ENCODE assay signal across 19 mouse cellular contexts in the genomic region with DNA sequence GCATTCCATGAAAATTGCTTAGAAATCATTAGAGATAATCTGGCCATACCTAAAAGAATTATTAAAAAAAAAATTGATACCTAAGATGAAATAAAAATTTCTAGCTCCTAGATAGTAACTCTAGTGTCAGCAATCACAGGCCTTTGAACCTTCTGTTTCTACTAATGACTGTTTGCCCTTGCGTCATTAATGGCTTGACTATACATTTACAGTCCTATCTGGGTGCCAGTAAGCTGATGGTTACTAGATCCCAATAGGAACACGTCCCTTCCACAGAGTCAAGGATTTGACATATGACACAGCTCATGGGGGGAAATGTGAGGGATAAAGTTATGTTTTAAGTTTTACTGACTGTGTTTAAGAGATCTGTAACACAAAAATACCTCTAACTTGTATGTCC. TPM values are rescaled to one million over a fixed set of nuclear protein-coding genes. Genes with fewer than 3 reads are reported as not detected.
A peak's percentile ranks its signal among the peaks of the same experiment; 100 is the strongest.
DNase-seq lines count a peak whose midpoint lies in the region; ATAC-seq and TF ChIP-seq lines count a peak whose summit lies in the region.
"Had no signal": no experiment of that assay in that cellular context is flagged by ENCODE, and none has a peak within 500 bp of the region (broad histone marks: within the 10 kb centered on the region; RNA-seq: fewer than 3 reads in every experiment).

No protein-coding gene starts in this region.

- no peak for DNase-seq in urinary bladder, postnatal 36 days (ENCODE audit: low spot score in 2 of 2)
- DNase-seq: adrenal gland, adult 2 months; adrenal gland, adult 8-10 months; adrenal gland, postnatal 10 days; adrenal gland, postnatal 14 days; adrenal gland, postnatal 25 days; adrenal gland, postnatal 36 days; B cell, adult 2 months; cerebellum, adult 11 months; cerebellum, adult 11-12 months; cerebellum, adult 18-20 months had no signal

- H3K4me3 ChIP-seq in intestine, embryonic 16.5 days (ENCODE audit: low read length) = no peak overlapping the region
- H3K4me3 ChIP-seq in intestine, embryonic 15.5 days (replicated peaks) = no peak overlapping the region
- no peak overlapping the region for H3K4me3 ChIP-seq in intestine, postnatal 0 days (ENCODE audit: low read depth, low read length)

- no peak overlapping the region for H3K4me2 ChIP-seq in intestine, embryonic 16.5 days (ENCODE audit: low read depth, low read length)
- no peak overlapping the region for H3K4me2 ChIP-seq in intestine, embryonic 15.5 days (replicated peaks)
- H3K4me2 ChIP-seq in intestine, postnatal 0 days (replicated peaks; ENCODE audit: low read depth) = no peak overlapping the region

- no peaks in the 10 kb centered on the region for H3K9me3 ChIP-seq in intestine, embryonic 16.5 days (ENCODE audit: control insufficient read depth, low read length)
- H3K9me3 ChIP-seq in intestine, embryonic 15.5 days = no peaks in the 10 kb centered on the region
- H3K9me3 ChIP-seq in intestine, postnatal 0 days (ENCODE audit: control insufficient read depth) = no peaks in the 10 kb centered on the region
- H3K9me3 ChIP-seq: G1E had no signal

- peak; percentile 58 for ATAC-seq in intestine, embryonic 16.5 days
- ATAC-seq in intestine, embryonic 15.5 days = no peak
- ATAC-seq in intestine, postnatal 0 days = peak; percentile 51; the same call in 1 of the 2 replicates
- ATAC-seq: activated CD4-positive, CD25-positive, alpha-beta regulatory T cell, adult 4 months; CD4-positive, CD25-positive, alpha-beta regulatory T cell, adult 4 months; Patski had no signal

- WGBS in intestine, embryonic 16.5 days = 63% methylated on average over 2 of the region's 2 CpGs
- WGBS in intestine, embryonic 15.5 days = 64% methylated on average over 2 of the region's 2 CpGs
- 47% methylated on average over 2 of the region's 2 CpGs for WGBS in intestine, postnatal 0 days

- no peak for TF ChIP-seq CTCF in intestine, postnatal 0 days (IDR thresholded peaks at IDR 0.05; ENCODE audit: low read depth)

- H3K4me1 ChIP-seq in intestine, embryonic 16.5 days (ENCODE audit: control insufficient read depth, insufficient read depth, low read length) = no peaks in the 10 kb centered on the region
- no peaks in the 10 kb centered on the region for H3K4me1 ChIP-seq in intestine, embryonic 15.5 days (replicated peaks)
- H3K4me1 ChIP-seq in intestine, postnatal 0 days (replicated peaks; ENCODE audit: control insufficient read depth, insufficient read depth, low read length) = no peaks in the 10 kb centered on the region

- H3K27ac ChIP-seq in intestine, embryonic 16.5 days (ENCODE audit: low read length) = no peak overlapping the region
- H3K27ac ChIP-seq in intestine, embryonic 15.5 days = no peak overlapping the region
- no peak overlapping the region for H3K27ac ChIP-seq in intestine, postnatal 0 days (ENCODE audit: low read depth, low read length)

- H3K36me3 ChIP-seq in intestine, embryonic 16.5 days (ENCODE audit: control insufficient read depth, insufficient read depth, low read length) = no peaks in the 10 kb centered on the region
- no peaks in the 10 kb centered on the region for H3K36me3 ChIP-seq in intestine, embryonic 15.5 days
- no peaks in the 10 kb centered on the region for H3K36me3 ChIP-seq in intestine, postnatal 0 days (ENCODE audit: control insufficient read depth, insufficient read depth)
- H3K36me3 ChIP-seq: G1E had no signal

- no peaks in the 10 kb centered on the region for H3K27me3 ChIP-seq in intestine, embryonic 16.5 days (replicated peaks; ENCODE audit: control insufficient read depth, insufficient read depth, low read length)
- H3K27me3 ChIP-seq in intestine, embryonic 15.5 days (replicated peaks) = no peaks in the 10 kb centered on the region
- H3K27me3 ChIP-seq in intestine, postnatal 0 days (replicated peaks; ENCODE audit: control insufficient read depth, insufficient read depth, low read length) = no peaks in the 10 kb centered on the region
- H3K27me3 ChIP-seq: CH12.LX had no signal

- no peak overlapping the region for H3K9ac ChIP-seq in intestine, embryonic 16.5 days (ENCODE audit: low read depth, low read length)
- no peak overlapping the region for H3K9ac ChIP-seq in intestine, embryonic 15.5 days
- no peak overlapping the region for H3K9ac ChIP-seq in intestine, postnatal 0 days (ENCODE audit: low read depth, low read length)

RNA-seq across cellular contexts. Expression of a gene that starts 9.0 kb away (rescaled TPM):
- 86.5 and 94.8 TPM in 2 replicates for polyA plus RNA-seq in intestine, embryonic 16.5 days (2015; fragmentation: Nextera tagmentation; extraction: Ambion mirVana)
- polyA plus RNA-seq in intestine, embryonic 15.5 days (2015; fragmentation: Nextera tagmentation; extraction: Ambion mirVana) = 90.0 and 95.1 TPM in 2 replicates
- 79.6 and 82.2 TPM in 2 replicates for polyA plus RNA-seq in intestine, postnatal 0 days (2015; fragmentation: Nextera tagmentation; extraction: Ambion mirVana)
